Mouse (Mus musculus) left cerebral cortex, adult 2 months (tissue): ENCODE measurements around the gene Dicer1. TPM values are rescaled to one million over a fixed set of nuclear protein-coding genes. Genes with fewer than 3 reads are reported as not detected.
A peak's percentile ranks its signal among the peaks of the same experiment; 100 is the strongest.
"Not testable (repeated sequence)": the region's sequence is repeated elsewhere in the genome, so short reads cannot be mapped to it uniquely, and the experiment has no call there.

Experiments used
- DNase-seq, 2 experiments: peaks; one replicate each; pipeline ENCODE4 v3.0.0; 2021 to 2022; ENCODE audit warnings: low spot score in 2 of 2, mixed read lengths in 1 of 2; ENCODE audit errors: extremely low spot score in 1 of 2
- H3K27ac ChIP-seq: fragments of 200-600 bp; 2 replicates; pipeline ENCODE4 v1.8.1; 2022
- H3K4me3 ChIP-seq: fragments of 200-600 bp; 2 replicates; pipeline ENCODE4 v1.8.1; 2022
- CTCF ChIP-seq: fragments of 200-600 bp; IDR thresholded peaks from 2 replicates; pipeline ENCODE4 v1.8.1; 2022; ENCODE audit warnings: antibody characterized with exemption, mild to moderate bottlenecking, moderate library complexity
- intact Hi-C: fragments of 180-260 bp; cut with DNase I; formaldehyde crosslinking; loops from one replicate; pipeline ENCODE4 v1.15.1; 2025
- total RNA-seq, 2 experiments: library from RNA; stranded (reverse); gene quantifications; 2 replicates each; pipeline ENCODE4 v1.2.3; 2021

Gene Dicer1
- total RNA-seq, 2 experiments from 2014 or later: 38.9 to 42.7 TPM

- Histone ChIP-seq H3K27ac (no peak overlapping the region), H3K4me3 (no peak overlapping the region)
- DNase-seq: no peak
- no peak for TF ChIP-seq CTCF
- intact Hi-C loops: no loop called here
Measured at GRCm38 (mm10) chr12:104738931-104739330, 12.8 kb downstream of the Dicer1 start.

- H3K4me3 ChIP-seq: no peak overlapping the region
- intact Hi-C loops: no loop called here
- H3K27ac ChIP-seq: no peak overlapping the region
- DNase-seq: no peak
- no peak for TF ChIP-seq CTCF
Measured at GRCm38 (mm10) chr12:104738446-104738845, 13.3 kb downstream of the Dicer1 start.

- DNase-seq: peak; percentile 24 to 44
- Histone ChIP-seq H3K27ac (no peak overlapping the region), H3K4me3 (no peak overlapping the region)
- intact Hi-C loops: no loop called here
- TF ChIP-seq CTCF: no peak
Measured at GRCm38 (mm10) chr12:104737666-104738065, 14.1 kb downstream of the Dicer1 start.

GRCm38 (mm10) chr12:104735993-104736395 is 15.8 kb downstream of the Dicer1 start:
- intact Hi-C loops: no loop called here
- TF ChIP-seq CTCF: no peak
- no peak overlapping the region for H3K27ac ChIP-seq
- no peak overlapping the region for H3K4me3 ChIP-seq
- DNase-seq: no peak

GRCm38 (mm10) chr12:104733165-104733564 is 18.6 kb downstream of the Dicer1 start:
- intact Hi-C loops: no loop called here
- Histone ChIP-seq H3K4me3 (no peak overlapping the region), H3K27ac (no peak overlapping the region)
- TF ChIP-seq CTCF: no peak
- DNase-seq: no peak

GRCm38 (mm10) chr12:104731782-104732181 is 20.0 kb downstream of the Dicer1 start:
- intact Hi-C loops: no loop called here
- TF ChIP-seq CTCF: no peak
- DNase-seq: no peak
- Histone ChIP-seq H3K27ac (no peak overlapping the region), H3K4me3 (no peak overlapping the region)

- DNase-seq, H3K27ac ChIP-seq, intact Hi-C loops, H3K4me3 ChIP-seq: not testable (repeated sequence)
Measured at GRCm38 (mm10) chr12:104726436-104726835, 25.3 kb downstream of the Dicer1 start.

GRCm38 (mm10) chr12:104722056-104722455 is 29.7 kb downstream of the Dicer1 start:
- TF ChIP-seq CTCF: no peak
- no peak overlapping the region for H3K4me3 ChIP-seq
- intact Hi-C loops: no loop called here
- DNase-seq: no peak
- H3K27ac ChIP-seq: no peak overlapping the region

- intact Hi-C loops: no loop called here
- TF ChIP-seq CTCF: no peak
- Histone ChIP-seq H3K27ac (no peak overlapping the region), H3K4me3 (no peak overlapping the region)
- no peak for DNase-seq
Measured at GRCm38 (mm10) chr12:104721011-104721410, 30.7 kb downstream of the Dicer1 start.

- no peak for DNase-seq
- TF ChIP-seq CTCF: peak; percentile 7
- H3K4me3 ChIP-seq: no peak overlapping the region
- no peak overlapping the region for H3K27ac ChIP-seq
- intact Hi-C loops: no loop called here
Measured at GRCm38 (mm10) chr12:104718956-104719355, 32.8 kb downstream of the Dicer1 start.

GRCm38 (mm10) chr12:104716409-104716808 is 35.3 kb downstream of the Dicer1 start:
- no peak overlapping the region for H3K4me3 ChIP-seq
- H3K27ac ChIP-seq: no peak overlapping the region
- TF ChIP-seq CTCF: no peak
- intact Hi-C loops: no loop called here
- DNase-seq: no peak

- H3K27ac ChIP-seq: no peak overlapping the region
- no peak for TF ChIP-seq CTCF
- no peak for DNase-seq
- no peak overlapping the region for H3K4me3 ChIP-seq
- intact Hi-C loops: no loop called here
Measured at GRCm38 (mm10) chr12:104715453-104715852, 36.3 kb downstream of the Dicer1 start.

- no peak for TF ChIP-seq CTCF
- Histone ChIP-seq H3K4me3 (no peak overlapping the region), H3K27ac (no peak overlapping the region)
- intact Hi-C loops: loop anchor here (5.0 kb wide), 1 partner anchor 258 kb away; no protein-coding TSS in a partner anchor
- no peak for DNase-seq
Measured at GRCm38 (mm10) chr12:104700266-104700665, 51.5 kb downstream of the Dicer1 start.
